Mouse (Mus musculus) left cerebral cortex, adult 2 months (tissue): Measurements from ENCODE around the gene Sat2. TPM values are rescaled to one million over a fixed set of nuclear protein-coding genes. Genes with fewer than 3 reads are reported as not detected.

ENCODE experiments used
- DNase-seq, 2 experiments: peaks; one replicate each; pipeline ENCODE4 v3.0.0; 2021 to 2022; ENCODE audit warnings: low spot score in 2 of 2, mixed read lengths in 1 of 2; ENCODE audit errors: extremely low spot score in 1 of 2
- H3K27ac ChIP-seq: fragments of 200-600 bp; 2 replicates; pipeline ENCODE4 v1.8.1; 2022
- H3K4me3 ChIP-seq: fragments of 200-600 bp; 2 replicates; pipeline ENCODE4 v1.8.1; 2022
- CTCF ChIP-seq: fragments of 200-600 bp; IDR thresholded peaks from 2 replicates; pipeline ENCODE4 v1.8.1; 2022; ENCODE audit warnings: antibody characterized with exemption, mild to moderate bottlenecking, moderate library complexity
- intact Hi-C: fragments of 180-260 bp; cut with DNase I; formaldehyde crosslinking; loops from one replicate; pipeline ENCODE4 v1.15.1; 2025
- total RNA-seq, 2 experiments: library from RNA; stranded (reverse); gene quantifications; 2 replicates each; pipeline ENCODE4 v1.2.3; 2021

Gene Sat2
- total RNA-seq, 2 experiments from 2014 or later, result 9.9 to 13.7 TPM

GRCm38 (mm10) chr11:69584008-69584407 lies 37.8 kb upstream of the Sat2 start:
- intact Hi-C loops, result loop anchor here (5.0 kb wide), 1 partner anchor 167 kb away; no protein-coding TSS in a partner anchor
- H3K27ac ChIP-seq, result no peak overlapping the region

GRCm38 (mm10) chr11:69584937-69585336 lies 36.9 kb upstream of the Sat2 start:
- H3K4me3 ChIP-seq, result no peak overlapping the region
- DNase-seq, result no peak
- no peak overlapping the region for H3K27ac ChIP-seq
- no peak for TF ChIP-seq CTCF
- intact Hi-C loops, result loop anchor here (5.0 kb wide), 1 partner anchor 168 kb away; no protein-coding TSS in a partner anchor

More at GRCm38 (mm10) chr11:69584008-69584407, 37.8 kb upstream of the Sat2 start:
- TF ChIP-seq CTCF, result no peak
- no peak overlapping the region for H3K4me3 ChIP-seq
- DNase-seq, result no peak

- intact Hi-C loops, result no loop called here
- Histone ChIP-seq H3K4me3 (no peak overlapping the region), H3K27ac (no peak overlapping the region)
- no peak for DNase-seq
- TF ChIP-seq CTCF, result no peak
These were observed 36.0 kb upstream of the Sat2 start for GRCm38 (mm10) chr11:69585718-69586325.

- TF ChIP-seq CTCF, result no peak
- intact Hi-C loops, result no loop called here
These were observed 32.5 kb upstream of the Sat2 start for GRCm38 (mm10) chr11:69589207-69589834.

GRCm38 (mm10) chr11:69590622-69591021 lies 31.2 kb upstream of the Sat2 start:
- no peak overlapping the region for H3K27ac ChIP-seq
- no peak for DNase-seq
- H3K4me3 ChIP-seq, result no peak overlapping the region
- intact Hi-C loops, result no loop called here
- no peak for TF ChIP-seq CTCF

More at GRCm38 (mm10) chr11:69589207-69589834, 32.5 kb upstream of the Sat2 start:
- DNase-seq, result no peak
- H3K27ac ChIP-seq, result no peak overlapping the region
- no peak overlapping the region for H3K4me3 ChIP-seq

- Histone ChIP-seq H3K4me3 (no peak overlapping the region), H3K27ac (peak overlapping the region; percentile 13; the same call in 1 of the 2 replicates)
- no peak for TF ChIP-seq CTCF
- DNase-seq, result no peak
- intact Hi-C loops, result no loop called here
These were observed 30.4 kb upstream of the Sat2 start for GRCm38 (mm10) chr11:69591424-69591823.

- no peak for TF ChIP-seq CTCF
- DNase-seq, result peak; percentile 45 to 71
- peak overlapping the region; percentile 13 for H3K27ac ChIP-seq
- intact Hi-C loops, result no loop called here
- no peak overlapping the region for H3K4me3 ChIP-seq
These were observed 29.8 kb upstream of the Sat2 start for GRCm38 (mm10) chr11:69591899-69592637.

GRCm38 (mm10) chr11:69592799-69593198 lies 29.0 kb upstream of the Sat2 start:
- Histone ChIP-seq H3K4me3 (no peak overlapping the region), H3K27ac (peak overlapping the region; percentile 47; the same call in 1 of the 2 replicates)
- intact Hi-C loops, result no loop called here
- DNase-seq, result no peak
- TF ChIP-seq CTCF, result no peak

- intact Hi-C loops, result no loop called here
- Histone ChIP-seq H3K4me3 (no peak overlapping the region), H3K27ac (no peak overlapping the region)
- TF ChIP-seq CTCF, result no peak
- DNase-seq, result no peak
These were observed 27.0 kb upstream of the Sat2 start for GRCm38 (mm10) chr11:69594853-69595252.

- no peak for DNase-seq
- intact Hi-C loops, result no loop called here
- no peak overlapping the region for H3K27ac ChIP-seq
- no peak overlapping the region for H3K4me3 ChIP-seq
- no peak; the same call in 1 of the 2 replicates for TF ChIP-seq CTCF
These were observed 22.4 kb upstream of the Sat2 start for GRCm38 (mm10) chr11:69599436-69599835.

- peak overlapping the region; percentile 66 for H3K27ac ChIP-seq
- intact Hi-C loops, result no loop called here
- no peak for TF ChIP-seq CTCF
- DNase-seq, result peak; percentile 56 to 77
- H3K4me3 ChIP-seq, result no peak overlapping the region
These were observed 21.7 kb upstream of the Sat2 start for GRCm38 (mm10) chr11:69600098-69600497.

- H3K27ac ChIP-seq, result no peak overlapping the region
- no peak for TF ChIP-seq CTCF
- DNase-seq, result no peak
- intact Hi-C loops, result no loop called here
- no peak overlapping the region for H3K4me3 ChIP-seq
These were observed 20.1 kb upstream of the Sat2 start for GRCm38 (mm10) chr11:69601768-69602167.
